Mouse (Mus musculus): Measurements from ENCODE around the gene Dync1li1.
"Not testable (repeated sequence)": the region's sequence is repeated elsewhere in the genome, so short reads cannot be mapped to it uniquely, and the experiment has no call there.

Gene Dync1li1

GRCm38 (mm10) chr9:114688252-114688952, at the start of gene Dync1li1:
Gene Dync1li1 (plus strand): TSS chr9:114688790.
- DNase-seq = peak; percentile 99

- no peak for DNase-seq
These were observed 49.3 kb upstream of the Dync1li1 start for GRCm38 (mm10) chr9:114639186-114639748.

GRCm38 (mm10) chr9:114639839-114640646, 48.5 kb upstream of the Dync1li1 start, which contains the start of gene Cnot10:
Gene Cnot10 (minus strand): TSS chr9:114640184.
- peak; percentile 97 for DNase-seq

- DNase-seq = no peak
These were observed 41.8 kb upstream of the Dync1li1 start for GRCm38 (mm10) chr9:114646556-114647505.

- no peak for DNase-seq
These were observed 40.8 kb upstream of the Dync1li1 start for GRCm38 (mm10) chr9:114647506-114648432.

- not testable (repeated sequence) for DNase-seq
These were observed 40.1 kb upstream of the Dync1li1 start for GRCm38 (mm10) chr9:114648472-114648871.

- no peak for DNase-seq
These were observed 39.2 kb upstream of the Dync1li1 start for GRCm38 (mm10) chr9:114649371-114649770.

GRCm38 (mm10) chr9:114650938-114651634, 37.5 kb upstream of the Dync1li1 start:
- no peak for DNase-seq

- DNase-seq = no peak
These were observed 33.2 kb upstream of the Dync1li1 start for GRCm38 (mm10) chr9:114655356-114655755.

GRCm38 (mm10) chr9:114656701-114657100, 31.9 kb upstream of the Dync1li1 start:
- no peak for DNase-seq

- no peak for DNase-seq
These were observed 28.1 kb upstream of the Dync1li1 start for GRCm38 (mm10) chr9:114660506-114660905.

- no peak for DNase-seq
These were observed 27.6 kb upstream of the Dync1li1 start for GRCm38 (mm10) chr9:114660983-114661382.

GRCm38 (mm10) chr9:114661991-114662390, 26.6 kb upstream of the Dync1li1 start:
- no peak for DNase-seq

GRCm38 (mm10) chr9:114663782-114664181, 24.8 kb upstream of the Dync1li1 start:
- no peak for DNase-seq

GRCm38 (mm10) chr9:114666858-114667257, 21.7 kb upstream of the Dync1li1 start:
- no peak for DNase-seq

GRCm38 (mm10) chr9:114668047-114668446, 20.5 kb upstream of the Dync1li1 start:
- DNase-seq = no peak

- DNase-seq = no peak
These were observed 19.6 kb upstream of the Dync1li1 start for GRCm38 (mm10) chr9:114669011-114669410.

- no peak for DNase-seq
These were observed 16.6 kb upstream of the Dync1li1 start for GRCm38 (mm10) chr9:114671946-114672345.

GRCm38 (mm10) chr9:114672703-114673561, 15.7 kb upstream of the Dync1li1 start:
- DNase-seq = no peak

- DNase-seq = no peak
These were observed 15.0 kb upstream of the Dync1li1 start for GRCm38 (mm10) chr9:114673626-114674025.
